Mouse (Mus musculus): ENCODE results near the gene Pts. TPM values are rescaled to one million over a fixed set of nuclear protein-coding genes. Genes with fewer than 3 reads are reported as not detected.

Gene Pts
- total RNA-seq, 1 experiment from 2014 or later, result 91.9 TPM

Other genes with a start within 250 kb of the Pts start
- gene Rpl10-ps3, start 183.8 kb downstream of the Pts start, total RNA-seq (2017), result 291 and 328 TPM in 2 replicates
- gene Plet1, start 34.2 kb downstream of the Pts start, total RNA-seq (2017), result not detected in 2 replicates
- 29.5 and 36.7 TPM in 2 replicates for gene Il18, start 26.1 kb upstream of the Pts start, total RNA-seq (2017)
- 3.8 and 4.4 TPM in 2 replicates for gene Bco2, start 26.5 kb upstream of the Pts start, total RNA-seq (2017)
- gene Tex12, start 32.6 kb upstream of the Pts start, total RNA-seq (2017), result not detected in 2 replicates
- gene Sdhd, start 75.1 kb upstream of the Pts start, total RNA-seq (2017), result 142 and 154 TPM in 2 replicates
- gene Timm8b, start 75.2 kb upstream of the Pts start, total RNA-seq (2017), result 123 and 162 TPM in 2 replicates
- 0.56 and 4.6 TPM in 2 replicates for gene Pih1d2, start 88.6 kb upstream of the Pts start, total RNA-seq (2017)
- gene Nkapd1, start 88.7 kb upstream of the Pts start, total RNA-seq (2017), result 43.5 and 73.0 TPM in 2 replicates
- gene Dlat, start 131.1 kb upstream of the Pts start, total RNA-seq (2017), result 30.7 and 33.5 TPM in 2 replicates
- gene Dixdc1, start 210.8 kb upstream of the Pts start, total RNA-seq (2017), result 0.99 and 2.3 TPM in 2 replicates
- not detected in 2 replicates for gene 2310030G06Rik, start 217.8 kb upstream of the Pts start, total RNA-seq (2017)
- gene Cryab, start 222.6 kb upstream of the Pts start, total RNA-seq (2017), result 0.84 TPM in 1 of 2 replicates, not detected in the other
- not detected in 2 replicates for gene Hspb2, start 223.6 kb upstream of the Pts start, total RNA-seq (2017)
- 8.8 and 8.9 TPM in 2 replicates for gene Fdxacb1, start 239.5 kb upstream of the Pts start, total RNA-seq (2017)
- 18.0 and 18.2 TPM in 2 replicates for gene Alg9, start 246.3 kb upstream of the Pts start, total RNA-seq (2017)
- gene 1110032A03Rik, start 246.8 kb upstream of the Pts start, total RNA-seq (2017), result 22.5 and 37.0 TPM in 2 replicates

Measured in hematopoietic stem cell, adult 5-6 weeks (primary cell).